Mouse (Mus musculus) forebrain, embryonic 11.5 days (tissue): ENCODE data around the gene Plcb1. TPM values are rescaled to one million over a fixed set of nuclear protein-coding genes. Genes with fewer than 3 reads are reported as not detected.

ENCODE experiments used
- ATAC-seq: fragments of 200-750 bp; cut with Nextera tagmentation; replicated peaks from 2 replicates; pipeline ENCODE4 v1.8.0; 2017; ENCODE audit warnings: moderate TSS enrichment; ENCODE audit not compliant: low FRiP score
- DNase-seq: peaks from one replicate; pipeline ENCODE4 v3.0.0-alpha.2; 2017; ENCODE audit warnings: low spot score
- H3K27ac ChIP-seq: fragments of 300-500 bp; sonication (generic); 2 replicates; pipeline ENCODE4 v1.5.1; 2014; ENCODE audit warnings: low read depth, low read length
- H3K27me3 ChIP-seq: fragments of 300-500 bp; sonication (generic); 2 replicates; pipeline ENCODE4 v1.6.1; 2014; ENCODE audit warnings: mild to moderate bottlenecking, low read length, mixed read lengths; ENCODE audit not compliant: control insufficient read depth, insufficient read depth
- H3K36me3 ChIP-seq: fragments of 300-500 bp; sonication (generic); 2 replicates; pipeline ENCODE4 v1.6.1; 2014; ENCODE audit warnings: mild to moderate bottlenecking, low read length, moderate library complexity, mixed read lengths; ENCODE audit not compliant: control insufficient read depth, insufficient read depth
- H3K4me1 ChIP-seq: fragments of 300-500 bp; sonication (generic); replicated peaks from 2 replicates; pipeline ENCODE4 v1.6.1; 2014; ENCODE audit warnings: low read length, mixed read lengths; ENCODE audit not compliant: control insufficient read depth, insufficient read depth
- H3K4me2 ChIP-seq: fragments of 300-500 bp; sonication (generic); 2 replicates; pipeline ENCODE4 v1.6.1; 2014; ENCODE audit warnings: low read depth, mild to moderate bottlenecking, low read length, moderate library complexity, mixed read lengths; ENCODE audit not compliant: severe bottlenecking
- H3K4me3 ChIP-seq: fragments of 300-500 bp; sonication (generic); 2 replicates; pipeline ENCODE4 v1.5.1; 2014; ENCODE audit warnings: low read depth, low read length
- H3K9ac ChIP-seq: fragments of 300-500 bp; sonication (generic); 2 replicates; pipeline ENCODE4 v1.6.1; 2014; ENCODE audit warnings: low read length
- H3K9me3 ChIP-seq: fragments of 300-500 bp; sonication (generic); 2 replicates; pipeline ENCODE4 v1.6.1; 2016; ENCODE audit warnings: low read length, mixed read lengths; ENCODE audit not compliant: control insufficient read depth
- WGBS: fragments of 180-500 bp; shearing (Covaris S2); extraction: QIAGEN DNeasy Blood & Tissue Kit; methylation state at CpG from one replicate; pipeline ENCODE4 v1.1.7; 2014; 5-methylcytosine and 5-hydroxymethylcytosine counted together
- polyA plus RNA-seq: library from polyadenylated mRNA; unstranded; fragments of >200 nt; fragmentation: Nextera tagmentation; extraction: Ambion mirVana; gene quantifications from 2 replicates; pipeline ENCODE4 v1.2.1, GENCODE M21; 2014

The Plcb1 gene
- 12.8 TPM in 2 replicates for polyA plus RNA-seq

DNA sequence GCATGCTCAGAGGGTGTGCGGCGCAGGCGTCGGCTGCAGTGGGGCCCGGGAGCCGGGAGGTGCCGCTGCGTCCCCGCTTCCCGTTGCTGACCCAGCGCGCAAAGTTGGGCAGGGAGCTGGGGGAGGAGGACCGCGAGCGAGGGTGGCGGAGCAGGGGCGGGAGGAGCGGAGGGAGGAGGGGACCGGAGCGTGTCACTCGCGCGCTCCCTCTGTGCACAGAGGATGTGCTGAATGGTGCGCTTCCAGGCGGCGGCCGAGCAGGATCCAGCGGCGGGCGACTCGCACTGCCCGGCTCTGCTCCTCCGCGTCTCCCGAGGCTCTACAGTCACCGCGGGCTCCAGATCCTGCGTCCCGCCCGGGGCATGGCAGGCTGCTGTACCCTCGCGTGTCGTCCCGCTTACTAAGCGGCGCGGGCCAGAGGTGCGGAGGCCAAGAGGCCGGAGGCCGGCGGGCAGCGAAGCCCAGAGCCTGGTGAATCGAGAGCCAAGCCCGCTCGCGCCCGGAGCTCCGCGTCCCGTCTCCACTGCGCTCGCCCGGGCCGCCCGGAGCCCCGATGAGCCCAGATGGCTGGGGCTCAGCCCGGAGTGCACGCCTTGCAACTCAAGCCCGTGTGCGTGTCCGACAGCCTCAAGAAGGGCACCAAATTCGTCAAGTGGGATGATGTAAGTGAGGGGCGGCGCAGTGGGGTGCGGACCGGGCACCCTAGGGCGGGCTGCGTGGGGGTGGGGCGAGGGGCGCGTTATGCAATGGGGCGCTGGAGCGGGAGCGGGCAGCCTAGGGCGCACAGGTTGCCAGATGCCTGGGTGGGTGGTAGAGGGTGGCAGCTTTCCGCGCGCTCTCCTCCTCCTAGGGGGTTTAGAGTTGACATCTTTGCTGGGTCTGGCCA, at the start of gene Plcb1:
Plcb1 (plus strand) TSS at position 98 of the 886 bp plus-strand sequence.
- under 1% methylated on average over 77 of the region's 88 CpGs for WGBS
- H3K27me3 ChIP-seq = peaks cover 2% of the 10 kb centered on the region; the same call in 1 of the 2 replicates
- no peaks in the 10 kb centered on the region for H3K9me3 ChIP-seq
- no peaks in the 10 kb centered on the region for H3K36me3 ChIP-seq
- peaks cover 7% of the 10 kb centered on the region; the same call in 1 of the 2 replicates for H3K4me1 ChIP-seq
- DNase-seq (peak; percentile 93), ATAC-seq (peak; percentile 98)
- peak within 1 kb of the TSS; percentile 65 for H3K4me3 ChIP-seq
- H3K4me2 ChIP-seq = peak within 1 kb of the TSS; percentile 97
- 0 out of 2 replicates have a peak within 1 kb of the TSS, but pooled peaks have one; percentile 34 for H3K27ac ChIP-seq
- H3K9ac ChIP-seq = peak within 1 kb of the TSS; percentile 79

DNA sequence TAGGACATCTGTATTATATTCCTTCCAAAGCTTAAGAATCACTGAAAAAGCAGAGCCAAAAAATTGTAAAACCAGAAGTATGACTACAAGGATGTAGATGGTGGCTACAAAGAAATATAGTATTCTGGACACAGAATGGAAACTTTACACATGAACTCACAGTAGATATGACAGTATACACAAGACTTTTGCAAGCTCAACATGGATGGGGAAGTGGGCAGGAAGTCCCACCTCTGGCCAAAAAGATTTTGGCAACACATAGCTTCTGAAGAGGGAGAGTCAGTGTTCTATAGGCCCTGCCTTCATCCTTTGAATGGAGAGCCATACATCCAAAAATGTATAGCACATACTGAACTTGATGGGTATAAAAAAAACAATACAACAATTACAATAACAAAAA, 30.3 kb upstream of the Plcb1 start:
- Histone ChIP-seq H3K27me3 (no peaks in the 10 kb centered on the region), H3K9ac (no peak overlapping the region), H3K4me3 (no peak overlapping the region), H3K4me1 (no peaks in the 10 kb centered on the region), H3K4me2 (no peak overlapping the region), H3K9me3 (no peaks in the 10 kb centered on the region), H3K27ac (no peak overlapping the region), H3K36me3 (no peaks in the 10 kb centered on the region)
- DNase-seq = no peak
- ATAC-seq = no peak

DNA sequence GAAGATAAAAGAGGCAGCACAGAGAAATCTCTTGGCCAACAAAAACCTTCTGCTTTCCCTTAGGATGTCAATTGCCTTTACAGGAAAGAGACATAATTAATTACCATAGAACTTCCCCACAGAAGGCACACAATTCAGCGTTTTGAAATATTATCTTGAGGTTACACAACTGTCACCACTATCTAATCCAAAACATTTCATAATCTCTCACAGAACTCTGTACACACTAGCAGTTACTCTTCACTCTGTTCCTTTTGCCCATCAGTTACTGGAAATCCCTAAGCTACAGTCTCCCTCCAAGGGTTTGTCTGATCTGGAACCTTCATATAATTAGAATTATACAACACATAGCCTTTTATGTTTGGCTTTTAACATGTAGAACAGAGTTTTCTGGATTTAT, 29.8 kb upstream of the Plcb1 start:
- Histone ChIP-seq H3K4me3 (no peak overlapping the region), H3K9me3 (no peaks in the 10 kb centered on the region), H3K27me3 (no peaks in the 10 kb centered on the region), H3K27ac (no peak overlapping the region), H3K36me3 (no peaks in the 10 kb centered on the region), H3K4me1 (no peaks in the 10 kb centered on the region), H3K4me2 (no peak overlapping the region), H3K9ac (no peak overlapping the region)
- WGBS = 86% methylated on average over 1 of the region's 1 CpGs
- DNase-seq = no peak
- ATAC-seq = no peak

DNA sequence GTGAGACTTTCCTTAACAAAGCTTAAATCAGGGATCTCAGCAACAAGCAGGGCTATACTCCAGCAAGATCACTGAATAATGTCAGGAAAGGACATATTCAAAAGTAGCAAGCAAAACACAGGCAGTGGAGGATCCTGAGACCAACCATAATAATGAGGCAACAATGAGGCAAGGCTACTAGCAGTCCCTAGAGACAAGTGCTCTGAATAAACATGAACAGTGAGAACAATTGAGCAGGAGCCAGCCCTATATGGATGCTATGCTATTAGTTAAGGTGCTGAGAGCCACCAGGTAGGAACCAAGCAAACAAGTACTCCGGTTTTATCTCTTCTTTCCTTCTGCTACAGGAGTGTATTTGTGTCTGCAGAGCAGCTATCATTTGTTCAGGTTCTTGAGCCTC, 24.8 kb upstream of the Plcb1 start:
- Histone ChIP-seq H3K4me1 (no peaks in the 10 kb centered on the region), H3K27ac (no peak overlapping the region), H3K27me3 (no peaks in the 10 kb centered on the region), H3K9ac (no peak overlapping the region), H3K4me2 (no peak overlapping the region), H3K9me3 (no peaks in the 10 kb centered on the region), H3K36me3 (no peaks in the 10 kb centered on the region), H3K4me3 (no peak overlapping the region)
- no peak for ATAC-seq
- DNase-seq = no peak
- 87% methylated on average over 1 of the region's 1 CpGs for WGBS

DNA sequence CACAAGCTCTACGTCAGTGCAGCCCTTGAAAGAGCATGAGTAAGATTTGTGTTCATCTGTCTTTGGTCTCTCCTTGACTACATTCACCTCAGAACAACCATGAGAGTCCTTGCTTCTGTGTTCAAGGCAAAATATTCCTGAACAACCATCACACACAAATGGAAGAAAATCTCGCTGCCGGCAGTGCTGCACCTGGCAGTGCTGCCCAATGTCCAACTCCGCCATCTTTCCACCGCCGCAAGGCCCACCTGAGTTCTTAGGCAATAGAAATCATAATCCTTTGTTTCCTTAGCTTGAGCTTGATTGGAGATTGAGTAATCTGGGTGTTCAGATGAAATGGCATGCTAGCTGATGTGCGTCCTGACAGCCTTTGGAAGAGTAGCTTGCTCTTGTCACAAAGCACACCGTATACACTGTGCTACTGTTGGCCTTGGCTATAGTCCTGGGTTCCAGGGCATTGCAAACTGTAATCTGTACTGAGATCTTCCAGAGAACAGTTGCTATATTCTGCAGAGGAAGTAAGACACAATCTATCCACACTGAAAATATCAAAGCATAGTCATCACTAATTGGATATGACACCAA, 22.4 kb upstream of the Plcb1 start:
- no peak overlapping the region for H3K4me3 ChIP-seq
- no peak overlapping the region for H3K27ac ChIP-seq
- DNase-seq = no peak
- WGBS = 93% methylated on average over 8 of the region's 8 CpGs
- ATAC-seq = no peak
- H3K9me3 ChIP-seq = no peaks in the 10 kb centered on the region
- H3K4me2 ChIP-seq = no peak overlapping the region
- H3K27me3 ChIP-seq = no peaks in the 10 kb centered on the region
- no peak overlapping the region for H3K9ac ChIP-seq
- H3K4me1 ChIP-seq = no peaks in the 10 kb centered on the region
- no peaks in the 10 kb centered on the region for H3K36me3 ChIP-seq

DNA sequence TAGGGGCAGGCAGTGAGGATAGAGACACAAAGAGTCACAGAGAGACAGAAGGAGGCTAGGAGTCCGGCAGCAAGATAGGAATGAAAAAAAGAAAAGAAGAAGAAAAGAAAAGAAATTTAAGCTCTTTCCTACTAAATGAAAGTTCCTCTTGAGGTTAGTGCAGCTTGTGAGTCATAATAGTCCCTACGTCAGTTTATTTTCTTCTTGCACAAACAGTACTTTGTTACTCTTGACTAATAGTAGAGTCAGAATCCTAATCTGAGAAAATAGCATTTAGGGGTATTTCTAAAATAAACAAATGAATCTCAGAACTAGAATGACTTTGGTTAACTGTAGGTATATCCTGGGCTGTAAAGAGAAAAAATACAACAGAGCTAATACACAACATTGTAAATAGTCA, 21.4 kb upstream of the Plcb1 start:
- H3K27ac ChIP-seq = no peak overlapping the region
- no peak overlapping the region for H3K4me3 ChIP-seq
- H3K9me3 ChIP-seq = no peaks in the 10 kb centered on the region
- WGBS = 80% methylated on average over 2 of the region's 2 CpGs
- H3K9ac ChIP-seq = no peak overlapping the region
- H3K4me2 ChIP-seq = no peak overlapping the region
- no peaks in the 10 kb centered on the region for H3K27me3 ChIP-seq
- no peak for ATAC-seq
- no peaks in the 10 kb centered on the region for H3K36me3 ChIP-seq
- H3K4me1 ChIP-seq = no peaks in the 10 kb centered on the region
- no peak for DNase-seq

DNA sequence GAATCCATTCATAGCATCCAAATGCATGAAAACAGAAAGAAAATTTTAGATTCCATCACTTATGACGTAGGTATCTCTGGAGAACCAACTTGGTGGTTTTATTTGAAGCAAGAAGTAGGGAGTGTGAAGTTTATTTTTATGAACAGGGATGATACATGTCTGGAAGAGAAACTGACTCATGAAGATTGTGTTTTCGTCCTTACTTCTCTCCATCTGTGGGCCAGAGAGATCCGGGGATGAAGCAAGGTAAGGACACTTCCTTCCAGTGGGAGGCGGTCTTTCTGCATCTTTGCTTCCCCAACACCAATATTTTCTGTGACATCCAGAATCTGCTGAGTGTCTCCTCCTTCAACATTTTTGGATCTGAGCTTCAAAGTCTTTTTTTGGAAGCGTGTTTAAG, 6.0 kb upstream of the Plcb1 start:
- H3K9me3 ChIP-seq = no peaks in the 10 kb centered on the region
- H3K27me3 ChIP-seq = no peaks in the 10 kb centered on the region
- DNase-seq (no peak), ATAC-seq (no peak)
- no peaks in the 10 kb centered on the region for H3K36me3 ChIP-seq
- no peak overlapping the region for H3K4me2 ChIP-seq
- no peak overlapping the region for H3K9ac ChIP-seq
- WGBS = 69% methylated on average over 5 of the region's 5 CpGs
- no peak overlapping the region for H3K27ac ChIP-seq
- H3K4me1 ChIP-seq = no peaks in the 10 kb centered on the region
- H3K4me3 ChIP-seq = no peak overlapping the region

DNA sequence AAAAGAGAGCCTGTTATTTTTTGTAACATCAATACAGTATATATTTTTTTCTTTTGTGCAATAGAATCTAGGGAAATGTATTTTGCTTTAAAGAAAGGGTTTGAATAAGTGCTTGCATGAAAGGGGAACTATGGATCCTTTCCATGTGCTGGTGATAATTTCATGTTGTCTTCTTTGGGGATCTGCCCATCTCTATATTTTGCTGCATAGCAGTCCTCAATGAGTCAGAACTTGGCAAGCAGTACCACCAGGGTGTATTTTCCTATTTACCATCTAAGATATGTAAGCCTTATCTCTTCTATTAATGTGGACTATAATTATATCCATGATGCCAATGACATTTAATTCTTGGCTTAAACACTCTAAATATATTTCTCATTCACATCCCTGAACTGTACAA, 5.6 kb upstream of the Plcb1 start:
- no peaks in the 10 kb centered on the region for H3K27me3 ChIP-seq
- H3K4me3 ChIP-seq = no peak overlapping the region
- H3K4me2 ChIP-seq = no peak overlapping the region
- ATAC-seq (no peak), DNase-seq (no peak)
- no peaks in the 10 kb centered on the region for H3K9me3 ChIP-seq
- H3K36me3 ChIP-seq = no peaks in the 10 kb centered on the region
- H3K4me1 ChIP-seq = no peaks in the 10 kb centered on the region
- no peak overlapping the region for H3K9ac ChIP-seq
- no peak overlapping the region for H3K27ac ChIP-seq
